Mouse (Mus musculus): ENCODE measurements around the gene Aph1b. TPM values are rescaled to one million over a fixed set of nuclear protein-coding genes. Genes with fewer than 3 reads are reported as not detected.

Aph1b gene
- total RNA-seq, 2 experiments from 2014 or later = 20.2 to 21.5 TPM

- DNase-seq (ENCODE audit: low spot score in 2 of 2) = peak; percentile 44 to 73
- intact Hi-C loops (cut with DNase I) = no loop called here
Observed at GRCm38 (mm10) chr9:66752849-66753248, 42.4 kb downstream of the Aph1b start.

- intact Hi-C loops (cut with DNase I) = no loop called here
Observed at GRCm38 (mm10) chr9:66748390-66748789, 46.9 kb downstream of the Aph1b start.

GRCm38 (mm10) chr9:66744531-66744930 lies 50.8 kb downstream of the Aph1b start:
- DNase-seq (ENCODE audit: low spot score in 2 of 2) = no peak
- intact Hi-C loops (cut with DNase I) = no loop called here

More at GRCm38 (mm10) chr9:66748390-66748789, 46.9 kb downstream of the Aph1b start:
- DNase-seq (ENCODE audit: low spot score in 2 of 2) = peak; percentile 20 to 25

GRCm38 (mm10) chr9:66739516-66739915 lies 55.8 kb downstream of the Aph1b start:
- no peak for DNase-seq (ENCODE audit: low spot score in 2 of 2)
- intact Hi-C loops (cut with DNase I) = no loop called here

- intact Hi-C loops (cut with DNase I) = no loop called here
- DNase-seq (ENCODE audit: low spot score in 2 of 2) = no peak
Observed at GRCm38 (mm10) chr9:66736551-66736950, 58.7 kb downstream of the Aph1b start.

- DNase-seq (ENCODE audit: low spot score in 2 of 2) = no peak
- intact Hi-C loops (cut with DNase I) = no loop called here
Observed at GRCm38 (mm10) chr9:66736016-66736415, 59.3 kb downstream of the Aph1b start.

- intact Hi-C loops (cut with DNase I) = loop anchor here (1.0 kb wide), 1 partner anchor 75 kb away; no protein-coding TSS in a partner anchor
- peak in 1 of 2 experiments; percentile 66 for DNase-seq (ENCODE audit: low spot score in 2 of 2)
Observed at GRCm38 (mm10) chr9:66735122-66735521, 60.2 kb downstream of the Aph1b start.

- no peak for DNase-seq (ENCODE audit: low spot score in 2 of 2)
- intact Hi-C loops (cut with DNase I) = no loop called here
Observed at GRCm38 (mm10) chr9:66734568-66734967, 60.7 kb downstream of the Aph1b start.

GRCm38 (mm10) chr9:66732791-66733691 lies 62.2 kb downstream of the Aph1b start:
- peak; percentile 63 to 87 for DNase-seq (ENCODE audit: low spot score in 2 of 2)
- intact Hi-C loops (cut with DNase I) = no loop called here

- no peak for DNase-seq (ENCODE audit: low spot score in 2 of 2)
- intact Hi-C loops (cut with DNase I) = no loop called here
Observed at GRCm38 (mm10) chr9:66731284-66731683, 64.0 kb downstream of the Aph1b start.

- intact Hi-C loops (cut with DNase I) = no loop called here
- DNase-seq (ENCODE audit: low spot score in 2 of 2) = no peak
Observed at GRCm38 (mm10) chr9:66730556-66730955, 64.7 kb downstream of the Aph1b start.

GRCm38 (mm10) chr9:66727333-66727732 lies 68.0 kb downstream of the Aph1b start:
- intact Hi-C loops (cut with DNase I) = no loop called here
- DNase-seq (ENCODE audit: low spot score in 2 of 2) = no peak

- intact Hi-C loops (cut with DNase I) = no loop called here
- DNase-seq (ENCODE audit: low spot score in 2 of 2) = no peak
Observed at GRCm38 (mm10) chr9:66725591-66725990, 69.7 kb downstream of the Aph1b start.

Other genes starting within 250 kb of the Aph1b start
- 10 to 100 TPM; 30.5 to 30.8 TPM for gene Usp3, start 202.3 kb downstream of the Aph1b start, total RNA-seq (2021)
- gene Car12, start 81.8 kb downstream of the Aph1b start, total RNA-seq (2021) = 10 to 100 TPM; 11.8 to 15.0 TPM
- under 1 TPM; 0.28 to 0.41 TPM for gene Gm10647, start 1.5 kb upstream of the Aph1b start, total RNA-seq (2021)
- 1 to 10 TPM; 6.8 to 7.0 TPM for gene Aph1c, start 39.2 kb upstream of the Aph1b start, total RNA-seq (2021)
- 10 to 100 TPM; 27.2 to 31.0 TPM for gene Rab8b, start 124.2 kb upstream of the Aph1b start, total RNA-seq (2021)
- gene Rps27l, start 150.6 kb upstream of the Aph1b start, total RNA-seq (2021) = 10 to 100 TPM; 34.0 to 34.9 TPM
- 10 to 100 TPM; 18.7 to 20.5 TPM for gene Lactb, start 180.0 kb upstream of the Aph1b start, total RNA-seq (2021)

Measured in left cerebral cortex, postnatal 25 days (tissue).